ENCODE assay signal across 14 mouse cellular contexts in the genomic region with DNA sequence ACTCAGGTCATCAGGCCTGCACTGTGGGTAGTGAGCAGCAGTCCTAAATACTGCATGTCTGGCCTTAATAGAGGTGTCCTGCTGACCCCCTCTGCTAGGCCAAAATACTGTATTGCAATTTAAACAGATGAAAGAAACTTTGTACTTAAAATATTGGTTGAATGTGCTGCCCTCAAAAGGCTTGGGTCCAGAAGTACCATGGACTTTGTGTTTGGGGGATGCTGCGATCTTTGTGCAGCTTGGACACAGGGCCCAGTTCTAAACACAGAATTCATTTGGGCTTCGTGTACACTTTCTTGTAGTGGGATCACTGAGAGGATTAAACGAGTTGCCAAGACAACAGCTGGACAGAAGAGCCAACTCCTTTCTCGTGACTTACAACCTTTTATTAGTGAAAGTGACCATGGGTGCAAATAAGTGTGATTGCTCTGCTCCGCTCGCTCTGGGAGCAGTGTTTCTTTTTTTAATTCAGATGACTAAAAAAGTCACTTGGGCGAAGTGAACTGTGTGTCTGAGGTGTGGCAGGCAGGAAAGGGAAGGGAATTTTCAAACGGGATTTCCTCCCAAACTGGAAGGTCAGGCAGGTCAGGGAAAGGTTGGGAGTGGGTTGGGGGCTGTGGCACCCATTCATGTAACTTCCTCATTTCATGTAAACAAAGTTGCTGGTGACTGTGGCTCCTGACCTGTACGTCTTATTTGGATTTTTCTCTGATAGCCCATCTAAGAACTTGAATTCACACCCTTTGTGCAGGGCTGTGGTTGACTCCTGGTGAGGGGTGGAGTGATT. TPM values are rescaled to one million over a fixed set of nuclear protein-coding genes. Genes with fewer than 3 reads are reported as not detected.
DNase-seq lines count a peak whose midpoint lies in the region; ATAC-seq and TF ChIP-seq lines count a peak whose summit lies in the region.
"Had no signal": no experiment of that assay in that cellular context is flagged by ENCODE, and none has a peak within 500 bp of the region (broad histone marks: within the 10 kb centered on the region; RNA-seq: fewer than 3 reads in every experiment).

No protein-coding gene starts in this region.

- H3K27ac ChIP-seq in kidney, embryonic 14.5 days (ENCODE audit: low read depth, low read length), result no peak overlapping the region
- H3K27ac ChIP-seq in brown adipose tissue, adult 24 weeks (replicated peaks; ENCODE audit: low read depth, low read length), result peak overlapping the region; percentile 82
- no peak overlapping the region for H3K27ac ChIP-seq in lung, postnatal 0 days (ENCODE audit: low read length)
- H3K27ac ChIP-seq in stomach, postnatal 0 days (replicated peaks), result no peak overlapping the region
- H3K27ac ChIP-seq: embryonic facial prominence, embryonic 15.5 days; hindbrain, embryonic 13.5 days; limb, embryonic 15.5 days; stomach, embryonic 15.5 days had no signal

- no peaks in the 10 kb centered on the region for H3K27me3 ChIP-seq in kidney, embryonic 14.5 days (ENCODE audit: control insufficient read depth, insufficient read depth, low read length)
- H3K27me3 ChIP-seq in lung, postnatal 0 days (replicated peaks; ENCODE audit: insufficient read depth, low read length), result no peaks in the 10 kb centered on the region
- H3K27me3 ChIP-seq in stomach, postnatal 0 days (ENCODE audit: control insufficient read depth, insufficient read depth, low read length), result no peaks in the 10 kb centered on the region
- H3K27me3 ChIP-seq: embryonic facial prominence, embryonic 15.5 days; hindbrain, embryonic 13.5 days; limb, embryonic 15.5 days; stomach, embryonic 15.5 days had no signal

- H3K36me3 ChIP-seq in kidney, embryonic 14.5 days (ENCODE audit: control insufficient read depth, insufficient read depth, low read length), result peaks cover 35% of the 10 kb centered on the region
- H3K36me3 ChIP-seq in lung, postnatal 0 days (ENCODE audit: insufficient read depth, low read length), result peaks cover 22% of the 10 kb centered on the region
- peaks cover 30% of the 10 kb centered on the region for H3K36me3 ChIP-seq in stomach, postnatal 0 days (ENCODE audit: control insufficient read depth, insufficient read depth, low read length)

- no peaks in the 10 kb centered on the region for H3K4me1 ChIP-seq in kidney, embryonic 14.5 days (ENCODE audit: control insufficient read depth, insufficient read depth, low read length)
- peaks cover 7% of the 10 kb centered on the region; the same call in 1 of the 2 replicates for H3K4me1 ChIP-seq in brown adipose tissue, adult 24 weeks (ENCODE audit: control insufficient read depth, insufficient read depth, insufficient read length, low read length)
- no peaks in the 10 kb centered on the region for H3K4me1 ChIP-seq in lung, postnatal 0 days (ENCODE audit: insufficient read depth, low read depth, low read length)
- no peaks in the 10 kb centered on the region for H3K4me1 ChIP-seq in stomach, postnatal 0 days (replicated peaks; ENCODE audit: control insufficient read depth, insufficient read depth)
- H3K4me1 ChIP-seq: embryonic facial prominence, embryonic 15.5 days; hindbrain, embryonic 13.5 days; limb, embryonic 15.5 days; stomach, embryonic 15.5 days had no signal

- peak; percentile 78 for TF ChIP-seq EP300 in lung, postnatal 0 days (IDR thresholded peaks at IDR 0.05)
- no peak for TF ChIP-seq EP300 in stomach, postnatal 0 days (optimal IDR thresholded peaks at IDR 0.05)

- WGBS in kidney, embryonic 14.5 days, result 73% methylated on average over 9 of the region's 9 CpGs
- WGBS in lung, postnatal 0 days, result 53% methylated on average over 9 of the region's 9 CpGs
- WGBS in stomach, postnatal 0 days, result 59% methylated on average over 9 of the region's 9 CpGs

- no peaks in the 10 kb centered on the region for H3K9me3 ChIP-seq in kidney, embryonic 14.5 days (ENCODE audit: control insufficient read depth, low read length)
- H3K9me3 ChIP-seq in lung, postnatal 0 days (ENCODE audit: low read length), result no peaks in the 10 kb centered on the region
- H3K9me3 ChIP-seq in stomach, postnatal 0 days (ENCODE audit: control insufficient read depth, low read length), result no peaks in the 10 kb centered on the region
- H3K9me3 ChIP-seq: embryonic facial prominence, embryonic 15.5 days; hindbrain, embryonic 13.5 days; limb, embryonic 15.5 days; stomach, embryonic 15.5 days had no signal

- ATAC-seq in kidney, embryonic 14.5 days (ENCODE audit: low FRiP score, low TSS enrichment), result no peak
- ATAC-seq in lung, postnatal 0 days, result peak; percentile 62
- no peak for ATAC-seq in stomach, postnatal 0 days (ENCODE audit: low FRiP score, low TSS enrichment)
- ATAC-seq: forebrain, postnatal 0 days had no signal

- TF ChIP-seq CTCF in lung, postnatal 0 days (IDR thresholded peaks at IDR 0.05), result no peak
- TF ChIP-seq CTCF in stomach, postnatal 0 days (IDR thresholded peaks at IDR 0.05; ENCODE audit: low read depth), result no peak

- H3K4me3 ChIP-seq in kidney, embryonic 14.5 days (ENCODE audit: low read length), result no peak overlapping the region
- no peak overlapping the region for H3K4me3 ChIP-seq in brown adipose tissue, adult 24 weeks (ENCODE audit: insufficient read depth, low read depth, low read length)
- H3K4me3 ChIP-seq in lung, postnatal 0 days (ENCODE audit: low read depth, low read length), result no peak overlapping the region
- no peak overlapping the region for H3K4me3 ChIP-seq in stomach, postnatal 0 days (ENCODE audit: low read depth, low read length)
- H3K4me3 ChIP-seq: embryonic facial prominence, embryonic 15.5 days; hindbrain, embryonic 13.5 days; limb, embryonic 15.5 days; stomach, embryonic 15.5 days had no signal

- H3K4me2 ChIP-seq in kidney, embryonic 14.5 days (replicated peaks; ENCODE audit: low read depth, low read length), result no peak overlapping the region
- H3K4me2 ChIP-seq in lung, postnatal 0 days (replicated peaks; ENCODE audit: low read depth, low read length), result no peak overlapping the region; the same call in 1 of the 2 replicates
- H3K4me2 ChIP-seq in stomach, postnatal 0 days (replicated peaks; ENCODE audit: low read depth), result no peak overlapping the region
- H3K4me2 ChIP-seq: embryonic facial prominence, embryonic 15.5 days; hindbrain, embryonic 13.5 days; limb, embryonic 15.5 days; stomach, embryonic 15.5 days had no signal

- H3K9ac ChIP-seq in kidney, embryonic 14.5 days (ENCODE audit: low read depth, low read length), result no peak overlapping the region
- H3K9ac ChIP-seq in lung, postnatal 0 days (replicated peaks; ENCODE audit: low read depth), result no peak overlapping the region
- H3K9ac ChIP-seq in stomach, postnatal 0 days (ENCODE audit: low read length), result no peak overlapping the region
- H3K9ac ChIP-seq: embryonic facial prominence, embryonic 15.5 days; forebrain, postnatal 0 days; hindbrain, embryonic 13.5 days; limb, embryonic 15.5 days; stomach, embryonic 15.5 days had no signal

- peak; percentile 15 for DNase-seq in kidney, postnatal 14 days
- DNase-seq in ES-CJ7 (ENCODE audit: low read depth, low spot score), result peak; percentile 18
- DNase-seq in lung, postnatal 0 days (ENCODE audit: low spot score), result peak; percentile 21
- DNase-seq in stomach, postnatal 0 days (ENCODE audit: low spot score), result no peak
- DNase-seq in embryo, embryonic 10.5 days (ENCODE audit: low spot score), result no peak
- DNase-seq: cerebellum, postnatal 10 days; forebrain, postnatal 0 days; gastrocnemius, postnatal 36 days had no signal

RNA-seq across cellular contexts. Expression of gene Marf1, which starts 31.2 kb away (rescaled TPM):
- polyA plus RNA-seq in kidney, embryonic 14.5 days (2014; fragmentation: Nextera tagmentation; extraction: Ambion mirVana), result 20.7 and 28.5 TPM in 2 replicates
- polyA plus RNA-seq in brown adipose tissue, adult 24 weeks (2012; ENCODE audit: insufficient read depth, insufficient read length, missing spikeins), result 12.3 and 14.0 TPM in 2 replicates
- 13.2 and 14.0 TPM in 2 replicates for polyA plus RNA-seq in lung, postnatal 0 days (2015; fragmentation: Nextera tagmentation; extraction: Ambion mirVana)
- 6.2 and 6.3 TPM in 2 replicates for polyA plus RNA-seq in stomach, postnatal 0 days (2015; fragmentation: Nextera tagmentation; extraction: Ambion mirVana)

RNA-seq across cellular contexts. Expression of gene Nde1, which starts 31.3 kb away (rescaled TPM):
- polyA plus RNA-seq in kidney, embryonic 14.5 days (2014; fragmentation: Nextera tagmentation; extraction: Ambion mirVana), result 94.9 and 147 TPM in 2 replicates
- polyA plus RNA-seq in brown adipose tissue, adult 24 weeks (2012; ENCODE audit: insufficient read depth, insufficient read length, missing spikeins), result 14.3 and 16.5 TPM in 2 replicates
- 37.7 TPM in 2 replicates for polyA plus RNA-seq in lung, postnatal 0 days (2015; fragmentation: Nextera tagmentation; extraction: Ambion mirVana)
- polyA plus RNA-seq in stomach, postnatal 0 days (2015; fragmentation: Nextera tagmentation; extraction: Ambion mirVana), result 26.5 and 30.1 TPM in 2 replicates

Comparison
In these comparisons a context has a peak if more than half of its experiments do, and no peak if none do; other contexts are left out.
1. DNase-seq: peak in kidney, postnatal 14 days (single experiment), ES-CJ7 (single experiment) and lung, postnatal 0 days (single experiment); none in stomach, postnatal 0 days (single experiment) and embryo, embryonic 10.5 days (single experiment).